ENCODE assay signal across 8 mouse cellular contexts in the genomic region with DNA sequence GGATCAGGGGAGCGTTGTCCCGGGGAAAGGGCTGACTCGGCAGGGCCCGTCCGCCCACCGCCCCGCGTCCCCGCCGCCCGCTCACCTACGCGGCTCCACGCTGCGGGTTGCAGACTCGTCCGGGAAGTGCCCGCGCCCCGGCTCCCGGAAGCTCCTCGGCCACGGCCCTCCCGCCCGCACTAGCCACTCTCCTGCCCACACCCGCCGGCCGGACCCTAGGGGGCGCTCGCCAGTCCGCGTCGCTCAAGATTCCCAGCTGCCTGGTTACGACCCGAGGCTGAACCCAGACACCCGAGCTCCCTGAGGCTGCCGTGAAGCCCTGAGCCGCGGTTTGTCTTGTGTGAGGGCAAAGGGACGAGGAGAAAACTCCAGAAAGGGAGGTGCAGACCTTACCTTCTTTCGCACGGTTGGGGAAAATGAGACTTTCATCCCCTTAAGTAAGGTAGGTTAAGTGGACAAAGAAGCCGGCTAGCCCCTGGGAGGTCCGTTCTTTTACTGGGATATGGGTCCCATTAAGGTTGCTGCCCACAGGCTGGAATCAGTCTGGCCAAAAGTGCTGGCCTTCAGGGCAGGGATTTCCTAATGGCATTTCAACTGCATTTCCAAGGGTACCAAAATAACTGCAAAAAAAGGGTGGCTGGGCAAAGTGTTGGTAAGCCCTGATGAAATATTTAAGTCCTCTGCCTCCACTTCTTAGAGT. TPM values are rescaled to one million over a fixed set of nuclear protein-coding genes. Genes with fewer than 3 reads are reported as not detected.
DNase-seq lines count a peak whose midpoint lies in the region; ATAC-seq and TF ChIP-seq lines count a peak whose summit lies in the region.

Gene Srpr, plus strand, starts transcription at position 404 of the 700 bp plus-strand sequence.
Gene Tirap, minus strand, starts transcription at position 520 of the 700 bp plus-strand sequence.

- DNase-seq in A20 (ENCODE audit: low read depth, low spot score), result peak; percentile 87
- peak; percentile 93 for DNase-seq in heart, adult 8-10 months (ENCODE audit: low spot score)
- peak; percentile 86 to 93 for DNase-seq in kidney, adult 8-10 months
- DNase-seq in spleen, adult 18-20 months, result peak; percentile 81 to 93

- peaks cover 7% of the 10 kb centered on the region for H3K36me3 ChIP-seq in embryonic facial prominence, embryonic 15.5 days
- peaks cover 10% of the 10 kb centered on the region for H3K36me3 ChIP-seq in limb, embryonic 13.5 days
- H3K36me3 ChIP-seq in midbrain, embryonic 15.5 days (replicated peaks), result no peaks in the 10 kb centered on the region

- no peak for TF ChIP-seq POLR2A in bone marrow, adult 2 months (IDR thresholded peaks at IDR 0.05; ENCODE audit: borderline replicate concordance, control insufficient read depth, low read depth, low read length)

- H3K27me3 ChIP-seq in embryonic facial prominence, embryonic 15.5 days, result no peaks in the 10 kb centered on the region
- no peaks in the 10 kb centered on the region for H3K27me3 ChIP-seq in limb, embryonic 13.5 days
- no peaks in the 10 kb centered on the region for H3K27me3 ChIP-seq in midbrain, embryonic 15.5 days (replicated peaks)

- peak; percentile 87 for ATAC-seq in embryonic facial prominence, embryonic 15.5 days (ENCODE audit: insufficient number of reproducible peaks, low FRiP score, low TSS enrichment, low read depth)
- ATAC-seq in limb, embryonic 13.5 days (ENCODE audit: low FRiP score, low read depth), result peak; percentile 93
- ATAC-seq in midbrain, embryonic 15.5 days (replicated peaks), result peak; percentile 90

- peak within 1 kb of the TSS; percentile 54 for H3K9ac ChIP-seq in embryonic facial prominence, embryonic 15.5 days
- H3K9ac ChIP-seq in limb, embryonic 13.5 days, result peak within 1 kb of the TSS; percentile 81
- peak within 1 kb of the TSS; percentile 31 for H3K9ac ChIP-seq in midbrain, embryonic 15.5 days

- peak within 1 kb of the TSS; percentile 89 for H3K4me3 ChIP-seq in bone marrow, adult 2 months (replicated peaks; ENCODE audit: control insufficient read depth, low read depth, low read length)
- H3K4me3 ChIP-seq in embryonic facial prominence, embryonic 15.5 days (replicated peaks), result peak within 1 kb of the TSS; percentile 72
- peak within 1 kb of the TSS; percentile 66 for H3K4me3 ChIP-seq in limb, embryonic 13.5 days
- H3K4me3 ChIP-seq in midbrain, embryonic 15.5 days, result peak within 1 kb of the TSS; percentile 44

- no peaks in the 10 kb centered on the region for H3K9me3 ChIP-seq in embryonic facial prominence, embryonic 15.5 days (replicated peaks)
- no peaks in the 10 kb centered on the region for H3K9me3 ChIP-seq in limb, embryonic 13.5 days
- H3K9me3 ChIP-seq in midbrain, embryonic 15.5 days, result no peaks in the 10 kb centered on the region

- H3K4me2 ChIP-seq in embryonic facial prominence, embryonic 15.5 days (replicated peaks), result peak within 1 kb of the TSS; percentile 69
- H3K4me2 ChIP-seq in limb, embryonic 13.5 days (replicated peaks), result peak within 1 kb of the TSS; percentile 82
- H3K4me2 ChIP-seq in midbrain, embryonic 15.5 days, result peak within 1 kb of the TSS; percentile 63

- under 1% methylated on average over 43 of the region's 44 CpGs for WGBS in bone marrow, adult 2 months
- WGBS in embryonic facial prominence, embryonic 15.5 days, result under 1% methylated on average over 44 of the region's 44 CpGs
- WGBS in limb, embryonic 13.5 days, result under 1% methylated on average over 44 of the region's 44 CpGs
- 0% methylated on average over 44 of the region's 44 CpGs for WGBS in midbrain, embryonic 15.5 days

- H3K27ac ChIP-seq in bone marrow, adult 2 months (ENCODE audit: control insufficient read depth, insufficient read depth, low read depth, low read length, poor library complexity), result peak within 1 kb of the TSS; percentile 82
- peak within 1 kb of the TSS; percentile 84 for H3K27ac ChIP-seq in embryonic facial prominence, embryonic 15.5 days (replicated peaks)
- peak within 1 kb of the TSS; percentile 58; the same call in 1 of the 2 replicates for H3K27ac ChIP-seq in limb, embryonic 13.5 days
- H3K27ac ChIP-seq in midbrain, embryonic 15.5 days, result no peak within 1 kb of the TSS

- peaks cover 7% of the 10 kb centered on the region for H3K4me1 ChIP-seq in bone marrow, adult 2 months (ENCODE audit: control insufficient read depth, insufficient read depth, low read length)
- peaks cover 12% of the 10 kb centered on the region for H3K4me1 ChIP-seq in embryonic facial prominence, embryonic 15.5 days
- peaks cover 16% of the 10 kb centered on the region for H3K4me1 ChIP-seq in limb, embryonic 13.5 days
- peaks cover 10% of the 10 kb centered on the region for H3K4me1 ChIP-seq in midbrain, embryonic 15.5 days

- peak; percentile 84 for TF ChIP-seq CTCF in bone marrow, adult 2 months (IDR thresholded peaks at IDR 0.05; ENCODE audit: control insufficient read depth, insufficient read depth, low read length)

RNA-seq across cellular contexts. Expression of gene Srpr, which starts in this region (rescaled TPM):
- polyA plus RNA-seq in bone marrow, adult 2 months (2011; ENCODE audit: insufficient read depth, insufficient read length, low replicate concordance, missing spikeins), result 16.6 and 50.8 TPM in 2 replicates
- polyA plus RNA-seq in embryonic facial prominence, embryonic 15.5 days (2015; fragmentation: Nextera tagmentation; extraction: Ambion mirVana), result 145 and 157 TPM in 2 replicates
- total RNA-seq in heart, adult 8-10 months (2022), result 10 to 100 TPM; 81.9 to 98.4 (median 89.6) TPM
- polyA plus RNA-seq in limb, embryonic 13.5 days (2015; fragmentation: Nextera tagmentation; extraction: Ambion mirVana), result 145 and 148 TPM in 2 replicates
- polyA plus RNA-seq in midbrain, embryonic 15.5 days (2015; fragmentation: Nextera tagmentation; extraction: Ambion mirVana), result 65.3 and 65.8 TPM in 2 replicates

RNA-seq across cellular contexts. Expression of gene Tirap, which starts in this region (rescaled TPM):
- 2.7 and 7.5 TPM in 2 replicates for polyA plus RNA-seq in bone marrow, adult 2 months (2011; ENCODE audit: insufficient read depth, insufficient read length, low replicate concordance, missing spikeins)
- 10.7 and 12.3 TPM in 2 replicates for polyA plus RNA-seq in embryonic facial prominence, embryonic 15.5 days (2015; fragmentation: Nextera tagmentation; extraction: Ambion mirVana)
- 1 to 10 TPM; 5.3 to 7.9 (median 5.9) TPM for total RNA-seq in heart, adult 8-10 months (2022)
- 15.4 and 16.3 TPM in 2 replicates for polyA plus RNA-seq in limb, embryonic 13.5 days (2015; fragmentation: Nextera tagmentation; extraction: Ambion mirVana)
- polyA plus RNA-seq in midbrain, embryonic 15.5 days (2015; fragmentation: Nextera tagmentation; extraction: Ambion mirVana), result 4.4 and 5.3 TPM in 2 replicates

Comparison
In these comparisons a context has a peak if more than half of its experiments do, and no peak if none do; other contexts are left out.
1. H3K9ac ChIP-seq: peak in every context shown above with its lines; median percentile 81 in limb, embryonic 13.5 days; 54 in embryonic facial prominence, embryonic 15.5 days; 31 in midbrain, embryonic 15.5 days.